Mouse (Mus musculus) ES-Bruce4 (cell line): ENCODE data around the gene Smurf2. TPM values are rescaled to one million over a fixed set of nuclear protein-coding genes. Genes with fewer than 3 reads are reported as not detected.

Experiments
- H3K27ac ChIP-seq: 2 replicates; pipeline ENCODE4 v1.5.1; 2012; ENCODE audit warnings: low read length, inconsistent platforms; ENCODE audit not compliant: insufficient read depth
- H3K27me3 ChIP-seq: 2 replicates; pipeline ENCODE4 v1.6.1; 2012; ENCODE audit warnings: mild to moderate bottlenecking, low read length, inconsistent platforms; ENCODE audit not compliant: control insufficient read depth, poor library complexity, insufficient read depth, severe bottlenecking
- H3K36me3 ChIP-seq: 2 replicates; pipeline ENCODE4 v1.6.1; 2012; ENCODE audit warnings: inconsistent platforms, mild to moderate bottlenecking, low read length, moderate library complexity; ENCODE audit not compliant: control insufficient read depth, poor library complexity, insufficient read depth, severe bottlenecking
- H3K4me1 ChIP-seq: one replicate; pipeline ENCODE4 v1.8.1; 2011; ENCODE audit warnings: low read length; ENCODE audit not compliant: control insufficient read depth, insufficient read depth
- H3K4me3 ChIP-seq: 2 replicates; pipeline ENCODE4 v1.5.1; 2011; ENCODE audit warnings: low read depth, mild to moderate bottlenecking, low read length
- H3K9ac ChIP-seq: 2 replicates; pipeline ENCODE4 v1.6.1; 2012; ENCODE audit warnings: low read depth, mild to moderate bottlenecking, inconsistent platforms; ENCODE audit not compliant: poor library complexity, severe bottlenecking
- H3K9me3 ChIP-seq: replicated peaks from 2 replicates; pipeline ENCODE4 v1.6.1; 2012; ENCODE audit warnings: mild to moderate bottlenecking, low read length, inconsistent platforms; ENCODE audit not compliant: control insufficient read depth, poor library complexity, insufficient read depth, severe bottlenecking
- CTCF ChIP-seq: IDR thresholded peaks from one replicate; pipeline ENCODE4 v1.8.1; 2011; ENCODE audit warnings: low read depth, low read length
- EP300 ChIP-seq: IDR thresholded peaks from 2 replicates; pipeline ENCODE4 v1.6.1; 2011; ENCODE audit warnings: low read depth, low read length; ENCODE audit not compliant: insufficient read depth
- POLR2A ChIP-seq: IDR thresholded peaks from one replicate; pipeline ENCODE4 v1.8.1; 2011; ENCODE audit warnings: low read length; ENCODE audit not compliant: insufficient read depth
- polyA plus RNA-seq: library from polyadenylated mRNA; stranded (reverse); fragments of >200 nt; gene quantifications from 2 replicates; pipeline ENCODE4 v1.2.4, GENCODE M21; 2011; ENCODE audit warnings: low read depth; ENCODE audit not compliant: missing spikeins, insufficient read depth, insufficient read length

Gene Smurf2
- polyA plus RNA-seq, 1 experiment, result 50.2 TPM

DNA sequence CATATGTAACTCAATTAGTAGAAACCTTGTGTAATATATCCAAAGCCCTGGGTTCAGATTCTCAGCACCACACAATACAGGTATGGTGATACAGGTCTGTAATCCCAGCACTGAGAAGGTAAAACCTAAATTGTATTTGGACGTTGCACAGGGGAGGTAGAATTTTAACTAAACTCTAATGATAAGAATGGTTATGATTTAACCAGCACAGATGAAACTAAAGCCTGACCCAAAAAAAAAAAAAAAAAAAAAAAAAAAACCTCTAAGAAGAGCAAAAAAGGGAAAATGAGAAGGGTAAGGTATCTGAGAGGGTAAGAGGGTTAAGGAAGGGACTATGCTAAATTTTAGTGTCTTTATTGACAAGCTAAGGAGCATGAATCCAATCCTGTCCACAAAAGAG, 20.7 kb downstream of the Smurf2 start:
- no peak for TF ChIP-seq EP300
- no peak for TF ChIP-seq POLR2A
- no peak for TF ChIP-seq CTCF
- Histone ChIP-seq H3K4me3 (no peak overlapping the region), H3K27ac (no peak overlapping the region), H3K9ac (no peak overlapping the region), H3K27me3 (no peaks in the 10 kb centered on the region), H3K9me3 (no peaks in the 10 kb centered on the region), H3K36me3 (no peaks in the 10 kb centered on the region), H3K4me1 (no peaks in the 10 kb centered on the region)

DNA sequence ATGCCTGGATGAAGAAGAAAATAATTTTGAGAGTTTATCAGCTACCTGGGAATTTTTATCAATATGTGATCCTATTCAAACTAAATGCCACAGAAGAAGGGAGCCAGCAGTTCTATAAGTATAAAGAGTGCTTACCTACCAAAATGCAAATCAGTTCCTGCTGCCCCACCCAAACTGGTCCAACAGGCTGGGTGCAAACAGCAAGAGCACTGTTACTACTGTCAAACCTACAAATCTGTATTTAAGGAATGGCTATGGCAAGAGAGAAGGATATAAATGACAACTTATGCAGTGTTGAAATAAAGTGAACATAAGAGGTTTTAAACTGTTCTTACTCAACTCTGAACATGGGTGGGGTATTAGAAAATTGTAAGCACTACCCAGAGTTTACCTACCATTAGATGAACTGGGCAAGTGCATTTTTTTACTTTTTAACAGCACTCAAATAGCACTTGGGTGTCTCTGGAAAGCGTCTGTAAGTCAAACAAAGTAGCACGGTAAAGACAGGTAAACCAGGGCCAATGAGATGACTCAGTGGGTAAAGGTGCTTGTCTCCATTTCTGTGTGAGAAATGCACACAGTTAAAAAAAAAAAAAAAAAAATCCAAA, 23.9 kb downstream of the Smurf2 start:
- H3K9ac ChIP-seq, result no peak overlapping the region
- H3K27me3 ChIP-seq, result no peaks in the 10 kb centered on the region
- H3K36me3 ChIP-seq, result no peaks in the 10 kb centered on the region
- TF ChIP-seq EP300, result 0 out of 2 replicates have a peak, but pooled peaks have one; percentile 27
- TF ChIP-seq POLR2A, result no peak
- no peaks in the 10 kb centered on the region for H3K4me1 ChIP-seq
- H3K27ac ChIP-seq, result no peak overlapping the region
- H3K4me3 ChIP-seq, result no peak overlapping the region
- H3K9me3 ChIP-seq, result no peaks in the 10 kb centered on the region

- Histone ChIP-seq H3K4me3 (no peak overlapping the region), H3K36me3 (no peaks in the 10 kb centered on the region), H3K4me1 (no peaks in the 10 kb centered on the region), H3K9ac (no peak overlapping the region), H3K27me3 (no peaks in the 10 kb centered on the region), H3K9me3 (no peaks in the 10 kb centered on the region), H3K27ac (no peak overlapping the region)
- no peak for TF ChIP-seq POLR2A
- no peak for TF ChIP-seq EP300
- no peak for TF ChIP-seq CTCF
Observed at GRCm38 (mm10) chr11:106883656-106884055, 36.9 kb downstream of the Smurf2 start.

GRCm38 (mm10) chr11:106872650-106873049, 47.9 kb downstream of the Smurf2 start:
- no peak overlapping the region for H3K9ac ChIP-seq
- H3K4me1 ChIP-seq, result no peaks in the 10 kb centered on the region
- no peak overlapping the region for H3K4me3 ChIP-seq
- no peaks in the 10 kb centered on the region for H3K27me3 ChIP-seq
- TF ChIP-seq CTCF (no peak), POLR2A (no peak), EP300 (no peak)
- peaks cover 5% of the 10 kb centered on the region for H3K36me3 ChIP-seq
- no peak overlapping the region for H3K27ac ChIP-seq
- H3K9me3 ChIP-seq, result no peaks in the 10 kb centered on the region

DNA sequence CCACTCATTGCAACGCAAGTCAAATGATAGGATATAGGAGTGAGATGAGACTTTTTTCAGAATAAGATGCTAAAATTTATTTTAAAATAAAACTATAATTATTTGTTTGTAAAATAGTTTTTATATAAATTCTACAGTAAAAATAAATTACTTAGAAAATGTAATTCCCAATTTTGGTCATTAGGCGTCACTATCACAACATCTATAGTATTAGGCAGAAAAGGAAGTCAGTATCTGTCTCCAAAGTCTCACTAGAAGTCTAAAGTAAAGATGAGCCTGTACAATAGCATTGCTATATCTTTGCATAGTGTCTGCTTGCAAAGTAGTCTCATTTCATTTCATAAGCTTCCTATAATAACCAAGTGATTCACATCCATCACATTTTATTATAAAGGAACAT, 69.1 kb downstream of the Smurf2 start:
- no peak overlapping the region for H3K4me3 ChIP-seq
- no peak overlapping the region for H3K27ac ChIP-seq
- no peak overlapping the region for H3K9ac ChIP-seq
- H3K4me1 ChIP-seq, result no peaks in the 10 kb centered on the region
- H3K36me3 ChIP-seq, result peaks cover 7% of the 10 kb centered on the region
- TF ChIP-seq CTCF (no peak), EP300 (no peak), POLR2A (no peak)
- no peaks in the 10 kb centered on the region for H3K9me3 ChIP-seq
- H3K27me3 ChIP-seq, result no peaks in the 10 kb centered on the region

GRCm38 (mm10) chr11:106842002-106842401, 78.5 kb downstream of the Smurf2 start:
- H3K27ac ChIP-seq, result no peak overlapping the region
- peaks cover 17% of the 10 kb centered on the region for H3K36me3 ChIP-seq
- H3K9ac ChIP-seq, result no peak overlapping the region
- no peak overlapping the region for H3K4me3 ChIP-seq
- H3K9me3 ChIP-seq, result no peaks in the 10 kb centered on the region
- peaks cover 1% of the 10 kb centered on the region for H3K4me1 ChIP-seq
- no peaks in the 10 kb centered on the region for H3K27me3 ChIP-seq
- TF ChIP-seq POLR2A, result no peak
